Mouse (Mus musculus): Measurements from ENCODE around the gene B4galnt1.
"Not testable (repeated sequence)": the region's sequence is repeated elsewhere in the genome, so short reads cannot be mapped to it uniquely, and the experiment has no call there.

B4galnt1 gene

GRCm38 (mm10) chr10:127190398-127191190, 25.6 kb downstream of the B4galnt1 start:
- DNase-seq = no peak

GRCm38 (mm10) chr10:127191191-127192056, 26.4 kb downstream of the B4galnt1 start:
- no peak for DNase-seq

GRCm38 (mm10) chr10:127192057-127192328, 27.0 kb downstream of the B4galnt1 start:
- DNase-seq = not testable (repeated sequence)

GRCm38 (mm10) chr10:127193011-127193410, 28.0 kb downstream of the B4galnt1 start:
- DNase-seq = no peak

GRCm38 (mm10) chr10:127194428-127195327, 29.7 kb downstream of the B4galnt1 start:
- DNase-seq = peak; percentile 72 to 78

GRCm38 (mm10) chr10:127195328-127196129, 30.5 kb downstream of the B4galnt1 start, which contains the start of gene Dtx3:
Gene Dtx3, minus strand, starts transcription at chr10:127195728.
- peak in 1 of 2 experiments; percentile 42 for DNase-seq

GRCm38 (mm10) chr10:127196392-127196791, 31.4 kb downstream of the B4galnt1 start:
- DNase-seq = peak; percentile 69 to 82

GRCm38 (mm10) chr10:127197104-127197503, 32.1 kb downstream of the B4galnt1 start:
- DNase-seq = no peak

GRCm38 (mm10) chr10:127197505-127198110, 32.6 kb downstream of the B4galnt1 start:
- peak in 1 of 2 experiments; percentile 34 for DNase-seq

GRCm38 (mm10) chr10:127198492-127198891, 33.5 kb downstream of the B4galnt1 start:
- DNase-seq = no peak

GRCm38 (mm10) chr10:127199068-127199467, 34.0 kb downstream of the B4galnt1 start:
- DNase-seq = no peak

- no peak for DNase-seq
Observed at GRCm38 (mm10) chr10:127199474-127199873, 34.4 kb downstream of the B4galnt1 start.

- no peak for DNase-seq
Observed at GRCm38 (mm10) chr10:127200279-127200678, 35.3 kb downstream of the B4galnt1 start.

GRCm38 (mm10) chr10:127203106-127203505, 38.1 kb downstream of the B4galnt1 start:
- no peak for DNase-seq

- peak in 1 of 2 experiments; percentile 51 for DNase-seq
Observed at GRCm38 (mm10) chr10:127204589-127204988, 39.6 kb downstream of the B4galnt1 start.

GRCm38 (mm10) chr10:127205373-127205772, 40.3 kb downstream of the B4galnt1 start:
- no peak for DNase-seq

- DNase-seq = no peak
Observed at GRCm38 (mm10) chr10:127208921-127209320, 43.9 kb downstream of the B4galnt1 start.

- no peak for DNase-seq
Observed at GRCm38 (mm10) chr10:127209928-127210570, 45.0 kb downstream of the B4galnt1 start.

GRCm38 (mm10) chr10:127210961-127211405, 46.0 kb downstream of the B4galnt1 start:
- peak; percentile 36 to 56 for DNase-seq

GRCm38 (mm10) chr10:127211414-127211854, 46.4 kb downstream of the B4galnt1 start, which contains the start of gene Pip4k2c:
Gene Pip4k2c, minus strand, starts transcription at chr10:127211585.
- DNase-seq = peak; percentile 93 to 94
